Comparison of ENCODE assay signal across 9 mouse cellular contexts in genomic region chr1:153559126-153559647, GRCm38 (mm10). TPM values are rescaled to one million over a fixed set of nuclear protein-coding genes. Genes with fewer than 3 reads are reported as not detected.
DNase-seq lines count a peak whose midpoint lies in the region; ATAC-seq lines count a peak whose summit lies in the region.
"Had no signal": no experiment of that assay in that cellular context is flagged by ENCODE, and none has a peak within 500 bp of the region (broad histone marks: within the 10 kb centered on the region; RNA-seq: fewer than 3 reads in every experiment).

No protein-coding gene starts in this region.

- intact Hi-C loops in heart, postnatal 36 days (cut with DNase I), result loop anchor here (2.0 to 10.0 kb wide), 2 partner anchors 82 to 626 kb away; no protein-coding TSS in a partner anchor

- peaks cover 16% of the 10 kb centered on the region for H3K27me3 ChIP-seq in hindbrain, embryonic 10.5 days (ENCODE audit: insufficient read depth, poor library complexity, severe bottlenecking)
- no peaks in the 10 kb centered on the region for H3K27me3 ChIP-seq in hindbrain, embryonic 16.5 days (replicated peaks; ENCODE audit: control insufficient read depth, insufficient read depth, low read length)

- no peaks in the 10 kb centered on the region for H3K9me3 ChIP-seq in hindbrain, embryonic 10.5 days
- H3K9me3 ChIP-seq in hindbrain, embryonic 16.5 days (ENCODE audit: control insufficient read depth, low read length), result no peaks in the 10 kb centered on the region
- H3K9me3 ChIP-seq: megakaryocyte, embryonic 14.5 days had no signal

- WGBS in hindbrain, embryonic 10.5 days, result 25% methylated on average over 9 of the region's 9 CpGs
- WGBS in hindbrain, embryonic 16.5 days, result 25% methylated on average over 9 of the region's 9 CpGs

- no peak overlapping the region for H3K27ac ChIP-seq in hindbrain, embryonic 10.5 days
- H3K27ac ChIP-seq in hindbrain, embryonic 16.5 days (ENCODE audit: low read depth, low read length), result no peak overlapping the region

- no peak overlapping the region for H3K9ac ChIP-seq in hindbrain, embryonic 16.5 days (ENCODE audit: low read depth, low read length)

- H3K4me3 ChIP-seq in hindbrain, embryonic 10.5 days, result no peak overlapping the region
- H3K4me3 ChIP-seq in hindbrain, embryonic 16.5 days (ENCODE audit: low read length), result no peak overlapping the region
- H3K4me3 ChIP-seq: megakaryocyte, embryonic 14.5 days had no signal

- DNase-seq in hindbrain, embryonic 10.5 days (ENCODE audit: low spot score), result peak; percentile 71
- peak; percentile 84 for DNase-seq in adrenal gland, postnatal 10 days
- peak; percentile 61 for DNase-seq in embryo, embryonic 11.5 days (ENCODE audit: low read depth, low spot score)
- DNase-seq in heart, postnatal 36 days, result peak; percentile 68 to 71
- peak; percentile 52 for DNase-seq in layer of hippocampus, adult 9-11 months
- DNase-seq in spleen, adult 12 weeks (ENCODE audit: low spot score), result peak; percentile 14

- ATAC-seq in hindbrain, embryonic 16.5 days, result no peak
- peak; percentile 83 for ATAC-seq in megakaryocyte, adult 5-6 weeks (ENCODE audit: poor library complexity, severe bottlenecking)

- no peak overlapping the region for H3K4me2 ChIP-seq in hindbrain, embryonic 16.5 days (ENCODE audit: low read length)

- no peaks in the 10 kb centered on the region for H3K36me3 ChIP-seq in hindbrain, embryonic 10.5 days
- H3K36me3 ChIP-seq in hindbrain, embryonic 16.5 days (ENCODE audit: control insufficient read depth, insufficient read depth, low read length), result no peaks in the 10 kb centered on the region

- peaks cover 7% of the 10 kb centered on the region for H3K4me1 ChIP-seq in hindbrain, embryonic 10.5 days (replicated peaks)
- H3K4me1 ChIP-seq in hindbrain, embryonic 16.5 days (ENCODE audit: control insufficient read depth, insufficient read depth, low read depth, low read length), result no peaks in the 10 kb centered on the region
- H3K4me1 ChIP-seq: megakaryocyte, embryonic 14.5 days had no signal

RNA-seq across cellular contexts. Expression of gene Npl, which starts 9.3 kb away (rescaled TPM):
- 15.5 and 17.8 TPM in 2 replicates for polyA plus RNA-seq in hindbrain, embryonic 10.5 days (2016; fragmentation: Nextera tagmentation; extraction: Ambion mirVana)
- 15.4 and 17.4 TPM in 2 replicates for polyA plus RNA-seq in hindbrain, embryonic 16.5 days (2015; fragmentation: Nextera tagmentation; extraction: Ambion mirVana)
- 1 to 10 TPM; 4.0 to 4.2 TPM for total RNA-seq in adrenal gland, postnatal 10 days (2021)
- total RNA-seq in heart, postnatal 36 days (2021), result 1 to 10 TPM; 1.6 to 1.7 TPM
- total RNA-seq in megakaryocyte, adult 5-6 weeks (2015), result 8.5 and 9.4 TPM in 2 replicates
- total RNA-seq in megakaryocyte, adult 5-6 weeks (2017), result 2.2 and 3.4 TPM in 2 replicates

Comparison
In these comparisons a context has a peak if more than half of its experiments do, and no peak if none do; other contexts are left out.
1. DNase-seq: peak in every context shown above with its lines; median percentile 84 in adrenal gland, postnatal 10 days; 71 in hindbrain, embryonic 10.5 days; 70 in heart, postnatal 36 days; 61 in embryo, embryonic 11.5 days; 52 in layer of hippocampus, adult 9-11 months; 14 in spleen, adult 12 weeks.